Mouse (Mus musculus): Measurements from ENCODE around the gene Mcf2. TPM values are rescaled to one million over a fixed set of nuclear protein-coding genes. Genes with fewer than 3 reads are reported as not detected.

Mcf2 gene
- polyA plus RNA-seq, 1 experiment from 2014 or later, result 2.3 TPM

DNA sequence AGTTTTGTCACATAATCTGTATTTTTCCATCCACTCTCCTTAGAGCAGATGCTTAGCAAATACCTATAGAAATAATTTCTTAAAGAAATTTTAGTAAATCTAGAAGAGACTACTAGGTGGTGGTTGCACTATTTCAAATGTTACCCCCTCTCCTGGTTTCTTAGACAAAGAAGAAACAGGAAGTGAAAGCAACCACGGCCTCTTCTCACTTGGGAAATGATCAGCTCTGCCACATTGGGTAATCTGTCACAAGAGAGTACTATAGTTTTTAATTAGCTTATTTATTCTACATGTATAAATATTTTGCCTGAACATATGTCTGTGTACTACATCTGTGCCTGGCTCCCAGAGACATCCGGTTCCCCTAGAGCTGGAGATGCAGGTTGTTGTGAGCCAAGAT, 157.3 kb downstream of the Mcf2 start:
- no peak overlapping the region for H3K9ac ChIP-seq
- no peak for ATAC-seq (ENCODE audit: low FRiP score, low read depth)
- no peaks in the 10 kb centered on the region for H3K36me3 ChIP-seq
- H3K4me2 ChIP-seq, result no peak overlapping the region
- H3K9me3 ChIP-seq, result no peaks in the 10 kb centered on the region
- H3K4me3 ChIP-seq, result no peak overlapping the region
- 84% methylated on average over 2 of the region's 2 CpGs for WGBS
- H3K4me1 ChIP-seq (replicated peaks), result no peaks in the 10 kb centered on the region
- H3K27ac ChIP-seq (replicated peaks), result no peak overlapping the region
- no peaks in the 10 kb centered on the region for H3K27me3 ChIP-seq

DNA sequence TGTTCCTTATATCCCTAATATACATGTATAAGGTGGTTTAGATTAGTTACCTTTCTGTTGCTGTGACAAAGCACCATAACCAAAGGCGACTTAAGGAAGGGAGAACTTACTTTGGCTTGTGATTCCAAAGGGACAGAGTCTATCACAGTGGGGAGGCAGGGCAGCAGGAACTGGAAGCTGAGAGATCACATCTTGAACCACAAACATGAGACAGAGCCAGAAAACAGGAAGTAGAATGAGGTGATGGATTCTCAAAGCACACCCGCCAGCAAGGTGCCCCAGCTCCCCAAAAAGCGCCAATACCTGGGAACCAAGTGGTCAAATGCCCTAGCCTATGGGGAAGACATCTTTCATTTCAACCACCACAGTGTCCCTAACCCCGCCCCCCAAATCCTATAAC, 157.9 kb downstream of the Mcf2 start:
- Histone ChIP-seq H3K4me1 (replicated peaks) (no peaks in the 10 kb centered on the region), H3K27ac (replicated peaks) (no peak overlapping the region), H3K4me2 (no peak overlapping the region), H3K27me3 (no peaks in the 10 kb centered on the region), H3K4me3 (no peak overlapping the region), H3K9ac (no peak overlapping the region), H3K9me3 (no peaks in the 10 kb centered on the region), H3K36me3 (no peaks in the 10 kb centered on the region)
- ATAC-seq (ENCODE audit: low FRiP score, low read depth), result no peak
- 90% methylated on average over 4 of the region's 4 CpGs for WGBS

DNA sequence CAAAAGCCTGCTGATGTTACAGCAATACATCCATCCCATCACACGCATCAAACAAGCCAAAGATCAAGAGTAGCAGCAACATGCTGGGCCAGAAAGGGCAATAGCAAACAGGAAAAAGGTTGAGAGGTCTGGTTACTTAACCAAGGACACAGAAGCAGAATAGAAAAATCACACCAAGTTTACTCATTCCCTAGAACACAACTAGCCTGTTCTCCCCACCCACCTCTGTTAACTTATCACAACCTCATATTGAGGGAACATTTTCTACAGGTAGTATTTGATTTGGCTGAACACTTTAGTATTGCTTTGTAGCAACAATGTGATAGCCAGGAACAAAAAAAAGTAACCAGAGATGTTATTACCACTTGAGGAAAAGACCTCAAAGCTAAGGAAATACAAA, 164.3 kb downstream of the Mcf2 start:
- H3K4me2 ChIP-seq, result no peak overlapping the region
- H3K9me3 ChIP-seq, result no peaks in the 10 kb centered on the region
- no peaks in the 10 kb centered on the region for H3K36me3 ChIP-seq
- no peak overlapping the region for H3K27ac ChIP-seq (replicated peaks)
- WGBS, result 88% methylated on average over 1 of the region's 1 CpGs
- H3K4me3 ChIP-seq, result no peak overlapping the region
- no peaks in the 10 kb centered on the region for H3K27me3 ChIP-seq
- no peak for ATAC-seq (ENCODE audit: low FRiP score, low read depth)
- no peaks in the 10 kb centered on the region for H3K4me1 ChIP-seq (replicated peaks)
- no peak overlapping the region for H3K9ac ChIP-seq

DNA sequence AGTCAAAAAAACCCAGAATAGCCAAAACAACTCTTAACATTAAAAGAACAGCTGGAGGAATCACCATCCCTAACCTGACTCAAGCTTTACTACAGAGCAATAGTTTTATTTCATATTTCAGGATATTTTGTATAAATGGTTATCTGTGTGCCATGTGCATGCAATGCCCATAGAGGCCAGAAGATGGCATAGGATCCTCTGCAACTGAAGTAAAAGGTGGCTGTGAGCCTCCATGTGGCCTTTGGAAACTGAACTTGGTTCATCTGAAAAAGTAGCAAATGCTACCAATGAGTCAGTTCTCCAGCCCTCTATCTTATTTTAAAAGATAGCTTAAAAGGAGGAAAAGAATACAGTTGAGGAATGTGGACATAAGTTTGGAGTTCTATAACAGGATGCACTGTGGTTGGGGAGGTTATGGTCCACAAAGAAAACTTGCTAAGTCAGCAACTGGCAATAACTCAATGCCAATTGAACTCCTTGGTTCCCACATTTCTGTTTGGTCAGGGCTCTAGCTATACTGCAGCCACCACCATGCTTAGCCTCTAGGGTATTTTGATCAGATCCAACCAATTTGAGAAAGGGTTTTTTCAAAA, 165.7 kb downstream of the Mcf2 start:
- no peak overlapping the region for H3K9ac ChIP-seq
- ATAC-seq (ENCODE audit: low FRiP score, low read depth), result no peak
- H3K4me2 ChIP-seq, result no peak overlapping the region
- H3K9me3 ChIP-seq, result no peaks in the 10 kb centered on the region
- H3K27me3 ChIP-seq, result no peaks in the 10 kb centered on the region
- H3K36me3 ChIP-seq, result no peaks in the 10 kb centered on the region
- H3K4me3 ChIP-seq, result no peak overlapping the region
- H3K27ac ChIP-seq (replicated peaks), result no peak overlapping the region
- H3K4me1 ChIP-seq (replicated peaks), result no peaks in the 10 kb centered on the region

Other genes starting within 250 kb of the Mcf2 start
- 0.09 TPM in 1 of 2 replicates, not detected in the other for gene F9, start 179.6 kb downstream of the Mcf2 start, polyA plus RNA-seq (2015; fragmentation: Nextera tagmentation; extraction: Ambion mirVana)

Data from hindbrain, embryonic 15.5 days (tissue).